Comparison of ENCODE assay signal across 9 mouse cellular contexts in genomic region chr8:88621408-88621807, GRCm38 (mm10). TPM values are rescaled to one million over a fixed set of nuclear protein-coding genes. Genes with fewer than 3 reads are reported as not detected.
DNase-seq lines count a peak whose midpoint lies in the region; ATAC-seq and TF ChIP-seq lines count a peak whose summit lies in the region.
"Had no signal": no experiment of that assay in that cellular context is flagged by ENCODE, and none has a peak within 500 bp of the region (broad histone marks: within the 10 kb centered on the region; RNA-seq: fewer than 3 reads in every experiment).

No protein-coding gene starts in this region.

- in situ Hi-C loops in ES-E14 (cut with MboI; ENCODE audit: low sequenced_read_pairs in 2 of 2, unreplicated experiment in 2 of 2), result loop anchor here in 1 of 2 experiments (10.0 kb wide), 1 partner anchor 347 kb away; the partner anchor contains the start of gene Adcy7

- ATAC-seq in forebrain, embryonic 12.5 days (ENCODE audit: low FRiP score), result peak; percentile 58; the same call in 1 of the 2 replicates
- peak; percentile 47 to 71; a peak in 2 of 4 replicates for ATAC-seq in hematopoietic stem cell, adult 5-6 weeks (replicated peaks in 1 of 2; ENCODE audit: insufficient read depth in 1 of 2, low FRiP score in 2 of 2, low TSS enrichment in 1 of 2, low read depth in 1 of 2, poor library complexity in 2 of 2, severe bottlenecking in 2 of 2)

- H3K9ac ChIP-seq in ES-E14 (ENCODE audit: insufficient read depth, low read depth, low read length, poor library complexity, severe bottlenecking), result no peak overlapping the region
- no peak overlapping the region for H3K9ac ChIP-seq in forebrain, embryonic 12.5 days
- H3K9ac ChIP-seq: liver, embryonic 13.5 days had no signal

- H3K36me3 ChIP-seq in ES-E14 (ENCODE audit: control insufficient read depth, insufficient read depth, low read length, poor library complexity, severe bottlenecking), result no peaks in the 10 kb centered on the region
- no peaks in the 10 kb centered on the region for H3K36me3 ChIP-seq in forebrain, embryonic 12.5 days (replicated peaks)
- H3K36me3 ChIP-seq: liver, embryonic 13.5 days had no signal

- no peaks in the 10 kb centered on the region for H3K9me3 ChIP-seq in ES-E14 (ENCODE audit: control insufficient read depth, insufficient read depth, low read depth, low read length)
- H3K9me3 ChIP-seq in forebrain, embryonic 12.5 days, result no peaks in the 10 kb centered on the region; the same call in 1 of the 2 replicates
- H3K9me3 ChIP-seq: liver, embryonic 13.5 days had no signal

- DNase-seq in ES-E14 (ENCODE audit: low read depth, low spot score), result no peak
- peak; percentile 41 to 55 for DNase-seq in adrenal gland, postnatal 4 days (ENCODE audit: low spot score in 2 of 2)
- peak; percentile 72 to 86 for DNase-seq in layer of hippocampus, adult 2 months (ENCODE audit: low spot score in 2 of 2)
- peak; percentile 76 for DNase-seq in lung, postnatal 25 days (ENCODE audit: low spot score)
- DNase-seq in right cerebral cortex, adult 18-20 months, result peak; percentile 63
- peak; percentile 60 to 69 for DNase-seq in urinary bladder, postnatal 36 days (ENCODE audit: low spot score in 2 of 2)
- DNase-seq: liver, embryonic 13.5 days had no signal

- no peak overlapping the region for H3K4me2 ChIP-seq in forebrain, embryonic 12.5 days
- H3K4me2 ChIP-seq: liver, embryonic 13.5 days had no signal

- H3K4me1 ChIP-seq in ES-E14 (ENCODE audit: control insufficient read depth in 2 of 2, insufficient read depth in 2 of 2, low read length in 2 of 2, poor library complexity in 1 of 2), result no peaks in the 10 kb centered on the region
- peaks cover 4% of the 10 kb centered on the region for H3K4me1 ChIP-seq in forebrain, embryonic 12.5 days
- H3K4me1 ChIP-seq: liver, embryonic 13.5 days had no signal

- peaks cover 48% of the 10 kb centered on the region for H3K27me3 ChIP-seq in forebrain, embryonic 12.5 days

- WGBS in forebrain, embryonic 12.5 days, result 1% methylated on average over 8 of the region's 8 CpGs

- no peak overlapping the region for H3K27ac ChIP-seq in ES-E14 (ENCODE audit: insufficient read depth, low read depth, low read length, poor library complexity, severe bottlenecking)
- no peak overlapping the region for H3K27ac ChIP-seq in forebrain, embryonic 12.5 days
- H3K27ac ChIP-seq in layer of hippocampus, adult 2 months, result no peak overlapping the region
- H3K27ac ChIP-seq: liver, embryonic 13.5 days had no signal

- TF ChIP-seq CTCF in layer of hippocampus, adult 2 months (conservative IDR thresholded peaks at IDR 0.05), result peak; percentile 93

- no peak overlapping the region for H3K4me3 ChIP-seq in ES-E14 (ENCODE audit: insufficient read depth in 1 of 2, low read depth in 1 of 2, low read length in 2 of 2, poor library complexity in 1 of 2, severe bottlenecking in 1 of 2)
- H3K4me3 ChIP-seq in forebrain, embryonic 12.5 days (replicated peaks), result no peak overlapping the region
- no peak overlapping the region for H3K4me3 ChIP-seq in layer of hippocampus, adult 2 months
- H3K4me3 ChIP-seq: liver, embryonic 13.5 days had no signal

TF ChIP-seq in ES-E14, 5 proteins besides CTCF, POLR2A, EP300 and RAD21:
- TF ChIP-seq HCFC1 (IDR thresholded peaks at IDR 0.05; ENCODE audit: borderline replicate concordance, insufficient read depth, low read length), result no peak
- no peak for TF ChIP-seq ZNF384 (IDR thresholded peaks at IDR 0.05; ENCODE audit: low read depth, low read length)
- TF ChIP-seq CHD2 (IDR thresholded peaks at IDR 0.05; ENCODE audit: low read depth, low read length), result no peak
- peak; percentile 73; the same call in 1 of the 2 replicates for TF ChIP-seq ZC3H11A (IDR thresholded peaks at IDR 0.05; ENCODE audit: borderline replicate concordance, low read depth, low read length)
- TF ChIP-seq MAFK (IDR thresholded peaks at IDR 0.05; ENCODE audit: insufficient read depth, low read depth, low read length), result no peak

RNA-seq across cellular contexts. Expression of gene Snx20, which starts 14.5 kb away (rescaled TPM):
- total RNA-seq in ES-E14 (2012; rRNA removed), result 1.4 and 1.6 TPM in 2 replicates
- total RNA-seq in adrenal gland, postnatal 4 days (2021), result 1 to 10 TPM; 1.7 to 3.0 TPM
- 0.60 and 0.93 TPM in 2 replicates for polyA plus RNA-seq in forebrain, embryonic 12.5 days (2016; fragmentation: Nextera tagmentation; extraction: Ambion mirVana)
- 12.2 and 13.9 TPM in 2 replicates for total RNA-seq in hematopoietic stem cell, adult 5-6 weeks (2017)
- 1 to 10 TPM; 1.4 to 2.0 TPM for total RNA-seq in layer of hippocampus, adult 2 months (2021)

RNA-seq across cellular contexts. Expression of gene Nod2, which starts 25.7 kb away (rescaled TPM):
- 0.40 and 0.90 TPM in 2 replicates for total RNA-seq in ES-E14 (2012; rRNA removed)
- total RNA-seq in adrenal gland, postnatal 4 days (2021), result 1 to 10 TPM; 1.1 to 1.8 TPM
- 0.11 and 0.13 TPM in 2 replicates for polyA plus RNA-seq in forebrain, embryonic 12.5 days (2016; fragmentation: Nextera tagmentation; extraction: Ambion mirVana)
- 0.94 and 1.1 TPM in 2 replicates for total RNA-seq in hematopoietic stem cell, adult 5-6 weeks (2017)
- under 1 TPM; 0.15 to 0.39 TPM for total RNA-seq in layer of hippocampus, adult 2 months (2021)
